Mouse (Mus musculus) ES-Bruce4 (cell line): ENCODE results near the gene Ing1. TPM values are rescaled to one million over a fixed set of nuclear protein-coding genes. Genes with fewer than 3 reads are reported as not detected.

Experiments
- H3K27ac ChIP-seq: 2 replicates; pipeline ENCODE4 v1.5.1; 2012; ENCODE audit warnings: low read length, inconsistent platforms; ENCODE audit not compliant: insufficient read depth
- H3K27me3 ChIP-seq: 2 replicates; pipeline ENCODE4 v1.6.1; 2012; ENCODE audit warnings: mild to moderate bottlenecking, low read length, inconsistent platforms; ENCODE audit not compliant: control insufficient read depth, poor library complexity, insufficient read depth, severe bottlenecking
- H3K36me3 ChIP-seq: 2 replicates; pipeline ENCODE4 v1.6.1; 2012; ENCODE audit warnings: inconsistent platforms, mild to moderate bottlenecking, low read length, moderate library complexity; ENCODE audit not compliant: control insufficient read depth, poor library complexity, insufficient read depth, severe bottlenecking
- H3K4me1 ChIP-seq: one replicate; pipeline ENCODE4 v1.8.1; 2011; ENCODE audit warnings: low read length; ENCODE audit not compliant: control insufficient read depth, insufficient read depth
- H3K4me3 ChIP-seq: 2 replicates; pipeline ENCODE4 v1.5.1; 2011; ENCODE audit warnings: low read depth, mild to moderate bottlenecking, low read length
- H3K9ac ChIP-seq: 2 replicates; pipeline ENCODE4 v1.6.1; 2012; ENCODE audit warnings: low read depth, mild to moderate bottlenecking, inconsistent platforms; ENCODE audit not compliant: poor library complexity, severe bottlenecking
- H3K9me3 ChIP-seq: replicated peaks from 2 replicates; pipeline ENCODE4 v1.6.1; 2012; ENCODE audit warnings: mild to moderate bottlenecking, low read length, inconsistent platforms; ENCODE audit not compliant: control insufficient read depth, poor library complexity, insufficient read depth, severe bottlenecking
- CTCF ChIP-seq: IDR thresholded peaks from one replicate; pipeline ENCODE4 v1.8.1; 2011; ENCODE audit warnings: low read depth, low read length
- EP300 ChIP-seq: IDR thresholded peaks from 2 replicates; pipeline ENCODE4 v1.6.1; 2011; ENCODE audit warnings: low read depth, low read length; ENCODE audit not compliant: insufficient read depth
- POLR2A ChIP-seq: IDR thresholded peaks from one replicate; pipeline ENCODE4 v1.8.1; 2011; ENCODE audit warnings: low read length; ENCODE audit not compliant: insufficient read depth
- polyA plus RNA-seq: library from polyadenylated mRNA; stranded (reverse); fragments of >200 nt; gene quantifications from 2 replicates; pipeline ENCODE4 v1.2.4, GENCODE M21; 2011; ENCODE audit warnings: low read depth; ENCODE audit not compliant: missing spikeins, insufficient read depth, insufficient read length

Ing1 gene
- polyA plus RNA-seq, 1 experiment = 59.1 TPM

GRCm38 (mm10) chr8:11571950-11572349 lies 16.6 kb downstream of the Ing1 start:
- TF ChIP-seq POLR2A (no peak), EP300 (no peak), CTCF (no peak)
- no peaks in the 10 kb centered on the region for H3K27me3 ChIP-seq
- H3K9me3 ChIP-seq = no peaks in the 10 kb centered on the region
- no peak overlapping the region for H3K4me3 ChIP-seq
- no peak overlapping the region for H3K9ac ChIP-seq
- H3K4me1 ChIP-seq = no peaks in the 10 kb centered on the region
- H3K36me3 ChIP-seq = 0 out of 2 replicates have a peak, but pooled peaks cover 2% of the 10 kb centered on the region
- H3K27ac ChIP-seq = no peak overlapping the region

GRCm38 (mm10) chr8:11572428-11572827 lies 17.1 kb downstream of the Ing1 start:
- no peaks in the 10 kb centered on the region for H3K27me3 ChIP-seq
- H3K4me3 ChIP-seq = no peak overlapping the region
- no peak overlapping the region for H3K9ac ChIP-seq
- TF ChIP-seq CTCF (no peak), EP300 (no peak), POLR2A (no peak)
- no peaks in the 10 kb centered on the region for H3K36me3 ChIP-seq
- H3K27ac ChIP-seq = no peak overlapping the region
- H3K4me1 ChIP-seq = no peaks in the 10 kb centered on the region
- no peaks in the 10 kb centered on the region for H3K9me3 ChIP-seq

- H3K9ac ChIP-seq = no peak overlapping the region
- H3K4me1 ChIP-seq = no peaks in the 10 kb centered on the region
- no peaks in the 10 kb centered on the region for H3K9me3 ChIP-seq
- H3K27me3 ChIP-seq = no peaks in the 10 kb centered on the region
- no peaks in the 10 kb centered on the region for H3K36me3 ChIP-seq
- TF ChIP-seq EP300 (no peak), POLR2A (no peak), CTCF (no peak)
- H3K27ac ChIP-seq = no peak overlapping the region
- H3K4me3 ChIP-seq = no peak overlapping the region
Measured at GRCm38 (mm10) chr8:11574911-11575603, 19.7 kb downstream of the Ing1 start.

GRCm38 (mm10) chr8:11575604-11576384 lies 20.4 kb downstream of the Ing1 start:
- no peaks in the 10 kb centered on the region for H3K4me1 ChIP-seq
- TF ChIP-seq EP300 (no peak), POLR2A (no peak), CTCF (no peak)
- no peak overlapping the region for H3K27ac ChIP-seq
- no peaks in the 10 kb centered on the region for H3K27me3 ChIP-seq
- H3K36me3 ChIP-seq = no peaks in the 10 kb centered on the region
- H3K4me3 ChIP-seq = no peak overlapping the region
- no peaks in the 10 kb centered on the region for H3K9me3 ChIP-seq
- H3K9ac ChIP-seq = no peak overlapping the region

- Histone ChIP-seq H3K4me1 (no peaks in the 10 kb centered on the region), H3K9ac (no peak overlapping the region), H3K27ac (no peak overlapping the region), H3K27me3 (no peaks in the 10 kb centered on the region), H3K4me3 (no peak overlapping the region), H3K36me3 (no peaks in the 10 kb centered on the region), H3K9me3 (no peaks in the 10 kb centered on the region)
- TF ChIP-seq POLR2A = no peak
Measured at GRCm38 (mm10) chr8:11585513-11586373, 30.4 kb downstream of the Ing1 start.
